Mouse (Mus musculus) E14TG2a.4 (cell line): ENCODE data around the gene Nemf.
"Not testable (repeated sequence)": the region's sequence is repeated elsewhere in the genome, so short reads cannot be mapped to it uniquely, and the experiment has no call there.

ENCODE experiments used
- CTCF ChIP-seq: conservative IDR thresholded peaks from 2 replicates; pipeline ENCODE4 v1.5.1; 2014; ENCODE audit warnings: low read length
- NANOG ChIP-seq: IDR thresholded peaks from 2 replicates; pipeline ENCODE4 v1.6.1; 2014; ENCODE audit warnings: borderline replicate concordance, low read length, mixed read lengths
- POU5F1 ChIP-seq: IDR thresholded peaks from 2 replicates; pipeline ENCODE4 v1.6.1; 2014; ENCODE audit warnings: low read length, borderline replicate concordance

- not testable (repeated sequence) for TF ChIP-seq CTCF, POU5F1, NANOG
These were observed 4.3 kb upstream of the Nemf start for GRCm38 (mm10) chr12:69360997-69361899.
